Mouse (Mus musculus) lung, postnatal 10 days (tissue): ENCODE results near the gene Phlda3.
A peak's percentile ranks its signal among the peaks of the same experiment; 100 is the strongest.

Experiments used
- DNase-seq: peaks from one replicate; pipeline ENCODE4 v3.0.0; 2021

Gene Phlda3

DNA sequence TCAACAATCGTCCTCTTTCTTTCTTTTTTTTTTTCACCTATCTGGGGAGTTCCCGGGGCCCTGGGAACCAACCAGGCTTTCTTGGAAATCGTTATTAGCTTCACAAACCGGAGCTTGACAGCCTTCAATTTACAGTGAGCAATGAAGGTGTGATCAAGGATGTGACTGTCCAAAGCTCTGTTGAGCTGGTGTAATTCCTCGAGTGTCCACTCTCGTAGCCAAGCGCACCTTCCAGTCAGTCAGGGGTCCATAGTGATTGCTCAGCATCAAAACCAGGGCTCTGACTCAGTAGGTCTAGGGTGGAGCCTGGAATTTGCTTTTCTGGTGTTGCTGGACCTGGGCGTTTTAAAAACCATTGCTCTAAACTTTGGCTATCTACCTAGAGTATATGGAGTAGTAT, 5.7 kb upstream of the Phlda3 start:
- no peak for DNase-seq

DNA sequence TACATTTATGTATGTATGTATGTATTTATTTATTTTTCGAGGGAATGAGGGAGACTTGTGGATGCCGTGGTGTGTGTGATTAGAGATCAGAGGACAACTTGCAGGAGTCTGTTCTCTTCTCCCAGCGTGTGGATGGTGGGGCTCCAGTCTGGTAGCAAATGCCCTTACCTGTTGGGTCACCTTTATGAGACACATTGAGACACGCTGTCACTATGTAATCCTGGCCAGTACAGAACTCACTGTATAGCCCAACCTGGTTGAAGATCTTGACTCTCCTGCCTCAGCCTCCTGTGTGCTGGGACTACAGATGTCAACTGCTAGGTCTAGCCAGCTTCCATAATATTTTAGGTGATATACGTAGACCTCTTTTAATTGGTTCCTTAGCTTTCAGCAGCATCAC, 4.2 kb upstream of the Phlda3 start:
- DNase-seq: no peak

DNA sequence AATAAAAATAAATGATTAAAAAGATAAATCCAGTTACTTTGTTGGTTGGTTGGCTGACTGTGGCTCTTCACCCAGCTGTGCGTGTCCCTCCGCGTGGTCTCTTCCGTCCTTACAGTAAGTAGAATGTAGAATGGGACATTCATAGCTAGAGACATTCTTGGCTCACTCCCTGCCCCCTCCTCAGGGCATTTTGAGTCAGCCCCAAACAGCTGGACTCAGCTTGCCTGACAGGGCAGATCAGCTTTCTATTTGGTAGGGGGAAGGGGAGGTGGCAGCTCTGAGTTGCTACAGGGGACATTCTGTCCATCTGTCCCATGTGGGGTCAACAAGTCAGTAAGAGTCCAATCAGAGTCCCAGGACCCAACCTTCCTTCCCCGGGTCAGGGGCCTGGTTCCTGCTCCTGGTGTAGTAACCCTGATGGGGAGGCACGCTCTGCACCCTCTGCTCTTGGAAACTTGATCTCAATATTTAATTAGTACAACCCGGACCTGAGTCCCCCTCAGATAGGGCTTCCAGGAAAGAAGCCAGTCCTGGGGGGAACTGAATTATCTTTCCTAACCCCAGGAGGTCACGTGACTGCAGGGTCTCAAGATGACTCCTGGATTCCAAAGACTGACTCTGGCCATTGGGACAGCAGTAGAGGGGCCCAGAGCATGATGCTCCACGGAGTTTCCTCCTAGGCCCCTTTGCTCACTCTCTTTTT, 2.3 kb upstream of the Phlda3 start:
- DNase-seq: peak; percentile 75

- no peak for DNase-seq
Observed at GRCm38 (mm10) chr1:135764206-135764528, 1.8 kb upstream of the Phlda3 start.

- DNase-seq: peak; percentile 47
Observed at GRCm38 (mm10) chr1:135766592-135767306, 830 bp downstream of the Phlda3 start.

DNA sequence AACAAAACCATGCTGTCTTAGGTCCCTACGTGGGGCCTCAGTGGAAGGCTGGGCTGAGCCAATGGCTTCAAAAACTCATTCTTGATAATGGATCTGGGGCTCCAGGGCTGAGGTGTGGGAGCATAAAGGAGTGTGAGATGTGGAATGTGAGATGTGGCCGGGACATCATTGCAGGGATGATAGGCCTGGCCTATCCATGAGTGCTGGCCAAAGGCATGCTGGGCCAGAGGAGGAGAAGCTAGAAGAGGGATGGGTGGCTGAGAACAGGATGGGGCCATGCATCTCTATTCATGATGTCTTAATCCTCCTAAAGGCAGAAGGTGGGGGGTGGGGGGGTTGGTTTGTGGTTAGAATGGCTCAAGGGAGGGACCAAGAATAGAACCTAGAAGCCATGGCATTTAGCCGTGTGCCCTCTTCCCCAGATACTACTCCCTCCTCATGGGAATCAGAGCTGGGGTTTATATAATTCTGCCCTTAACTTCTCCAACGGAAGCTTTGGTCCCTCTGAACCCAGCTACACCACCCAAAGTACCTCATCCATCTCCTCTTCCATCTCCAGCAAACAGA, 1.5 kb downstream of the Phlda3 start:
- no peak for DNase-seq

DNA sequence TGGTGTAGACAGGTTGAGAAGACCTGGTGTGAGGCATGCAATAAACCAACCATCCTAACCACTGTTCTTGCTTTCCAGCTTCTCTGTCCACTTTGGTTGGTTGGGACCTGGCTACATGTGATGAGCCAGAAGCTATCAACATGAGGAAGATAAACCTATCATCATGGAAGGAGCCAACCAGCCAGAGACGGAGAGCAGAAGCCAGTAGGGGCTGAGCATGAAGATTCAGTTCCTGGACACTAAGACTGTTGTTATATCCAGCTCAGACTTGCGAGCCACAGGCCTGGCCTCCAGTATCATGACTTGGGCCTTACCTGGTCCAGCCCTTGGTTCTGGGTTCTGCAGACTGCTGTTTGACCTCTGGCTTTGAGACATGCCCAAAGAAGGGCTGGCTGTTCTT, 2.5 kb downstream of the Phlda3 start:
- no peak for DNase-seq

DNA sequence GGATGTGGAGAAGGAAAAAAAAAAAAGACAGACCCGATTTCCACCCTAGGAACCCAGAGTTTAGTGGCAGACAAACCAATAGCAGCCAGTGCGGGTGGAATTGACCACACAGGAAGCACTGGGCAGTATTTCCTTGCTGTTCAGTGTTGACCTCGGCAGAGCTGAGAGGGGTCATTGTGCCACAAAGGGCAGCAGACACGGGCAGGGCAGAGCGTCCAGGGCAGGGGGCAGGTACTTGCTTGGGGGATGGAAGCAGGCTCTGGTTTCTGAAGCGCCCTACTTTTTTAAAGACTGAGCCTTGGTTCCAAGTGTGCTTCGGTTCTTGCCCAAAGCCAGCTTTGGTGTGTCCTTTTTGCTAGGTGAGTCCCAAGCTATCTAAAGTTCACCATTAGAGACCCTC, 4.3 kb downstream of the Phlda3 start:
- no peak for DNase-seq

GRCm38 (mm10) chr1:135770896-135771572, 5.1 kb downstream of the Phlda3 start:
- peak; percentile 79 for DNase-seq

- DNase-seq: no peak
Observed at GRCm38 (mm10) chr1:135771573-135771970, 5.7 kb downstream of the Phlda3 start.

DNA sequence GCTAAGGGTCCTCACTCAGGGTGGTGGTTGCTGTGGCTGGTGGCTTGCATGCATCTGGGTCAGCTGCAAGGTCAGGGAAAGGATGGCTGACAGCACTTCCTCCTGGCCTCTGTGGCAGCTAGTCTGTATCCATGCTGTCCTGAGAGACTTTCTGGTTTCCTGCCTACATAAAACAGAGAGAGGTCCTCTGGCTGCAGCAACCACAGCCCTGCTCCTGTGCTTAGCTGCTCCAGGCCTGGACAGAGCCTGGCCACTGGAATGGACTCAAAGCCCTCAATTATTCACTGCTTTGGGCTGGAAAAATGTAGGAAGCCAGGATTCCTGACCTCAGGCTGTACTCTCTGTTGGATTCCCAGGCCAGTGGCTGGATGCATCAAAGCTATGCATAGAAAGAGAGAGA, 10.7 kb downstream of the Phlda3 start:
- no peak for DNase-seq

GRCm38 (mm10) chr1:135777046-135777445, 11.1 kb downstream of the Phlda3 start:
- no peak for DNase-seq

GRCm38 (mm10) chr1:135778780-135779535, 13.0 kb downstream of the Phlda3 start, which contains the start of gene Tnni1:
Tnni1 (plus strand) TSS chr1:135779434.
- DNase-seq: peak; percentile 76

GRCm38 (mm10) chr1:135780649-135781048, 14.7 kb downstream of the Phlda3 start:
- DNase-seq: no peak

DNA sequence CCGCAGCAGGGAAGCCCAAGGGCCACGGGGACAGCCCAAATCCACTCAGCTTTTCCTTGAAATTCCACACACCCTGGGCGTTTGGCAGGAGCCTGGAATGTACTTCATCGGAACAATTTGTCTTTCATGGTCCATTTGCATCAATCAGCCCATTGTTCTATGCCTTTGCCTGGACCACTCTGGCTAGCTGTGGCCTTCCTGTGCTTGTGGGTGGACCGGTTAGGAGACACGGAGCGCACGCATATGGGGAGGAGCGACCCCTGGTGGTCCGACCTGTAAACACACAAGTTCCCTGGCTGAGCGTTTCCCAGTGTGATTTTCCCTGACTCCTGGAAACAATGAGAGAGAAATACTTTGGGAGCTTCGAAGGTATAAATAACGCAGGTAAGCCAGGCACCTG, 15.3 kb downstream of the Phlda3 start:
- DNase-seq: peak; percentile 87

DNA sequence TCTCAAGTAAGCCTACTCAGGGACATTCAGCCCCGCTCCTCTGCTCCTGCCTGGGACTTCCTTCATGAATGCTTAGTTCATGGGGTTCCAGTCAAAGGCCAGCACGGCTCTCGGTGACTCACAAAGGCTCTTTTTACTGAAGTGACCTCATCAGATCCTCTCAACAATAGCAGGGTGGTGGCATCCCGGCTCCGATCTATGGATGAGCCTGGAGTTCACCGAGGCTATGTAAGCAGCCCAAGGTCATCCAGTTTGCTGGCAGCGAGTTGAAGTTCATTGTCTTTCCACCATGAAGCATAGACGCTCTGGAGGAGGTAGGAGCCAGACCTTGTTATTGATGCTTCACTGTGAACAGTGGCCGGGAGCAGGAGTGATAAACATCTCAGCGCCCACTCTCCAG, 16.9 kb downstream of the Phlda3 start:
- peak; percentile 55 for DNase-seq

DNA sequence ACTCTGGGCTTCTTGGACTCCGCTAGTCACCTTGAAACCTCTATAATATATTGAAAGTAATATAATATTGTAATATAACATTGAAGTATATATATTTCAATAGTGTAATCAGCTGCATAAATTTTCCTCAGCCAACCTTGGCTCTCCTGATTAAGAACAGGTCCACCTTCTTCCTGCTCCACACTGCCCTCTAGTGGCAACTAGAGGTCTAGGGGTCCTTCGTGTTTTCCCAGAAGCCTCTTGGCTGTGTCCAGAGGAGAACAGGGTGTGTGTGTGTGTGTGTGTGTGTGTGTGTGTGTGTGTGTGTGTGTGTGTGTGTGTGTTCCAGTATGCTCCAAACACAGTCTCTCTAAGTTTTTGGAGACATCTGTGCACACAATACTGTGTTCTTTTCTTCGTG, 21.9 kb downstream of the Phlda3 start:
- DNase-seq: peak; percentile 91

DNA sequence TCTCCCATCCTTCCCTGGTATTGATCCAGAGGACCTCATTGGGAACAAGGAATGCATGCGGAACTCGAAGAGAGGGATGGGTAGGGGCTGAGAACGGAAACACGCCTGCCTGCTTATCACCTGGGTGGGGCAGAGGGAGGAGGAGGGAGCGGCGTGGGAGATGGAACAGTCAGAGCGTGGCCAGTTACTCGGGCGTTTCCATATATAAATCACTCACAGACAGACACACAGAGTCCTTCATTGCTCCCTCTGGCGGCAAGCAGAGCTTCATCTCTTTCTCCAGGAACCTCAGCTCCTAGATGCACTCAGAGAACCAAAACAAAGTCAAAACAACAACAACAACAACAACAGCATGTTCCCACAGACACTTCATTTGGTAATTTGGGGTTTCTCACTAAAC, 22.8 kb downstream of the Phlda3 start:
- DNase-seq: peak; percentile 69

GRCm38 (mm10) chr1:135789815-135790214, 23.9 kb downstream of the Phlda3 start:
- peak; percentile 85 for DNase-seq

GRCm38 (mm10) chr1:135792143-135792939, 26.4 kb downstream of the Phlda3 start:
- no peak for DNase-seq

- peak; percentile 58 for DNase-seq
Observed at GRCm38 (mm10) chr1:135793370-135794215, 27.7 kb downstream of the Phlda3 start.
